Mouse (Mus musculus): ENCODE measurements around the gene Mapk12.

- no peak for TF ChIP-seq CTCF (IDR thresholded peaks at IDR 0.05; ENCODE audit: control insufficient read depth, insufficient read depth, low read length)
- TF ChIP-seq POLR2A (IDR thresholded peaks at IDR 0.05; ENCODE audit: borderline replicate concordance, control insufficient read depth, low read depth, low read length): no peak
These were observed 39.1 kb upstream of the Mapk12 start for GRCm38 (mm10) chr15:89179630-89179964.
